Mouse (Mus musculus) lung, embryonic 15.5 days (tissue): Measurements from ENCODE around the gene Atat1. TPM values are rescaled to one million over a fixed set of nuclear protein-coding genes. Genes with fewer than 3 reads are reported as not detected.

Experiments used
- ATAC-seq: fragments of 200-750 bp; cut with Nextera tagmentation; 2 replicates; pipeline ENCODE4 v1.8.0; 2017; ENCODE audit warnings: moderate number of reproducible peaks, borderline replicate concordance; ENCODE audit not compliant: low FRiP score, low TSS enrichment; ENCODE audit errors: extremely low read depth
- H3K27ac ChIP-seq: fragments of 300-500 bp; sonication (generic); 2 replicates; pipeline ENCODE4 v1.5.1; 2015; ENCODE audit warnings: moderate library complexity, mild to moderate bottlenecking, inconsistent platforms
- H3K27me3 ChIP-seq: fragments of 300-500 bp; sonication (generic); 2 replicates; pipeline ENCODE4 v1.6.1; 2015; ENCODE audit warnings: inconsistent platforms
- H3K36me3 ChIP-seq: fragments of 300-500 bp; sonication (generic); 2 replicates; pipeline ENCODE4 v1.6.1; 2015; ENCODE audit warnings: inconsistent platforms
- H3K4me1 ChIP-seq: fragments of 300-500 bp; sonication (generic); 2 replicates; pipeline ENCODE4 v1.6.1; 2015; ENCODE audit warnings: inconsistent platforms
- H3K4me2 ChIP-seq: fragments of 300-500 bp; sonication (generic); 2 replicates; pipeline ENCODE4 v1.6.1; 2015; ENCODE audit warnings: inconsistent platforms, mild to moderate bottlenecking, moderate library complexity
- H3K4me3 ChIP-seq: fragments of 300-500 bp; sonication (generic); 2 replicates; pipeline ENCODE4 v1.5.1; 2015; ENCODE audit warnings: mild to moderate bottlenecking, inconsistent platforms
- H3K9ac ChIP-seq: fragments of 300-500 bp; sonication (generic); 2 replicates; pipeline ENCODE4 v1.6.1; 2015; ENCODE audit warnings: inconsistent platforms
- H3K9me3 ChIP-seq: fragments of 300-500 bp; sonication (generic); 2 replicates; pipeline ENCODE4 v1.6.1; 2016; ENCODE audit warnings: inconsistent platforms
- WGBS: fragments of 180-500 bp; shearing (Covaris S2); methylation state at CpG from one replicate; pipeline ENCODE4 v1.1.7; 2015; 5-methylcytosine and 5-hydroxymethylcytosine counted together
- polyA plus RNA-seq: library from polyadenylated mRNA; unstranded; fragments of >200 nt; fragmentation: Nextera tagmentation; extraction: Ambion mirVana; gene quantifications from 2 replicates; pipeline ENCODE4 v1.2.1, GENCODE M21; 2015

Gene Atat1
- polyA plus RNA-seq, 1 experiment from 2014 or later: 63.6 TPM

DNA sequence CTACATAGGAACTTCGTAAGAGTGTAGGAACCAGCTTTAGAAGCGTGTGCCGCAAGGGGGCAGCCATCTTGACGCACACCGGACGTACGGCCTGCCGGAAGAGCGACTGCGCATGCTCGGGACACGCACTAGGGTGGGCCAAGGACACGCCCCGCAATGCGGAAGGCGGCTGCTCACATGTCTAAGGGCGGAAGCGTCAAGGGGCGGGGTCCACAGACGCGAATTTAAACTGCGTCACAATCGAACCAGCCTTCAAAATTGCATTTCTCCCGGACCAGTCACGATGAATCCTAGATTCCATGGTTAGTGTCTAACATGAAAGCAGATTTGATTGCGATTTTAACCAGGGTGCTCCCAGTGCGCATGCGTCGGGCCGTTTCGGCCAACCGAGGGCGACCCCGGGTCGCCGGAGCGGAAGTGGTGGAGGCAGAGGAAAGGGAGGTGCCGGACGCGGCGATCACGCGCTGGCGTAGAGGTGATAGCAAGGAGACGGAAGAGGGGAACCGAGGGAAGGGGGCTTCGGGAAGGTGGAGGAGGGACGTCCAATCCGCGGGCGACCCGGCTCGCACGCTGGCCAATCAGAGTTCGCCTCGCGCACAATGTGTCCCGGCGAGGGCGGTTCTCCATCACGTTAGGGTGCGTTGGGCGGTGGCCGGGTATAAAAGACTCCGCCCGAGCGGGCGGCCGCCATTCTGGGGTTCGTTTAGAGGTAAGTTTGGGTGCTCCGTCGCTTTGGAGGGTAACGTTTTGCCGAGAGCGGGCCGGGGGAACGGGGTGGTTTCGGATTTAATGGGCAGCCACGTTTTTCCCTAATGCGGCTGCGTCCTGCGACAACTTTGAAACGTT lies 6.6 kb upstream of the Atat1 start, which contains the start of the genes Mrps18b and Ppp1r10:
TSS of gene Mrps18b (minus strand) at position 93 of the 846 bp plus-strand sequence.
TSS of gene Ppp1r10 (plus strand) at position 138 of the 846 bp plus-strand sequence.
- ATAC-seq: peak; percentile 94
- H3K27ac ChIP-seq: peak within 1 kb of the TSS; percentile 98
- peak within 1 kb of the TSS; percentile 81 for H3K9ac ChIP-seq
- H3K9me3 ChIP-seq: no peaks in the 10 kb centered on the region
- WGBS: under 1% methylated on average over 83 of the region's 83 CpGs
- H3K4me3 ChIP-seq: peak within 1 kb of the TSS; percentile 56
- H3K27me3 ChIP-seq: no peaks in the 10 kb centered on the region
- H3K4me1 ChIP-seq: peaks cover 30% of the 10 kb centered on the region
- peaks cover 42% of the 10 kb centered on the region for H3K36me3 ChIP-seq
- H3K4me2 ChIP-seq: peak within 1 kb of the TSS; percentile 90

DNA sequence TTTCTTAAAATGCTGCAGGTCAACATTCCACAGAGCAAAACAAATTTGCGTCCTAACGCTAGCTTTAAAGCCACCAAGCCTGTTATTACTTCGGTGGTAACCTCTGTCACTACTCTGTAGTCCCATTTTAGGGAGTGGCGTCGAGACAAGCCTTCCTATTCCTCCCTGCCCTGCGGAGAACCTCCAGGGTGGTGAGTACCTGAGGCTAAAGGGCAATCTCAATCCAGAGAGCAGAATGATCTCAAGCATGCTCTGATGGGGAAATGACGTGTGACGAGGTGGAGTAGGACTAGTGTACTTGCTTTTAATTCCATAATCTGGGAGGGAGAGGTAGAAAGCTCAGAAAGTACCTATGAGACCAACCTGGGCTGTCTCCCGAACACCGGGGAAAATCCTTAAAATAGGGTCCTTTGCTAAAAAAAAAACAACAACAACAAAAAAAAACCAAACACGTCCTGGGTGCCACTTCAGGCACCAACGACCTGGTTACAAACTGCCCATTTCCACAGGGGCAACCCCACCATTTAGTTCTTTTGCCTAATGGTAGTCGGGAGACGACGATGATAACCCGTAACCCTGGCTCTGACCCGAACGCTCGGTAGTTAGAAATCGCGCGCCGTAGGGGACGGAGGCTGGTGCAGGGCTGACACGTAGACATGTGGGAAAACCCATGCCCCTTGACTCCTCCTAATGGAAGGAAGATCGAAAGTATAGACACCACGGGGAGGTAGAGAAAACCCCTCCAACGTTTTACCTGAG lies 5.8 kb upstream of the Atat1 start:
- no peak for ATAC-seq
- Histone ChIP-seq H3K4me3 (peak overlapping the region; percentile 56), H3K27me3 (no peaks in the 10 kb centered on the region), H3K4me1 (peaks cover 23% of the 10 kb centered on the region), H3K9ac (peak overlapping the region; percentile 81), H3K9me3 (no peaks in the 10 kb centered on the region), H3K27ac (peak overlapping the region; percentile 98), H3K4me2 (peak overlapping the region; percentile 74), H3K36me3 (peaks cover 46% of the 10 kb centered on the region)
- WGBS: 2% methylated on average over 28 of the region's 28 CpGs

DNA sequence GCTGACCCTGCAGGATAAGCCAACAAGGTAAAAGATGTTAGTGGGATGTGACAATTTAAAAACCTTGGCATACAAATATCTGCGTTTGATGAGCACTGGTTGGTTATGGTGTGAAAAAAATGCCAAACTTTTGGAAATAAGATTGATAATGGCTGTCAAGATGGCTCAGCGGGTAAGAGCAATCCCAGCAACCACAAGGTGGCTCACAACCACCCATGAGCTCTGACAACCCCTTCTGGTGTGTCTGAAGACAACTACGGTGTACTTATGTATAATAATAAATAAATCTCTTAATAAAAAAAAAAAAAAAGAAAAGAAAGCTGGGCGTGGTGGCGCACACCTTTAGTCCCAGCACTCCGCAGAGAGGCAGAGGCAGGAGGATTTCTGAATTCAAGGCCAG lies 5.1 kb upstream of the Atat1 start:
- Histone ChIP-seq H3K4me2 (peak overlapping the region; percentile 74), H3K27me3 (no peaks in the 10 kb centered on the region), H3K9ac (peak overlapping the region; percentile 81; the same call in 1 of the 2 replicates), H3K4me3 (peak overlapping the region; percentile 56), H3K36me3 (peaks cover 39% of the 10 kb centered on the region), H3K9me3 (no peaks in the 10 kb centered on the region), H3K27ac (no peak overlapping the region), H3K4me1 (peaks cover 18% of the 10 kb centered on the region)
- 81% methylated on average over 6 of the region's 6 CpGs for WGBS
- no peak for ATAC-seq

DNA sequence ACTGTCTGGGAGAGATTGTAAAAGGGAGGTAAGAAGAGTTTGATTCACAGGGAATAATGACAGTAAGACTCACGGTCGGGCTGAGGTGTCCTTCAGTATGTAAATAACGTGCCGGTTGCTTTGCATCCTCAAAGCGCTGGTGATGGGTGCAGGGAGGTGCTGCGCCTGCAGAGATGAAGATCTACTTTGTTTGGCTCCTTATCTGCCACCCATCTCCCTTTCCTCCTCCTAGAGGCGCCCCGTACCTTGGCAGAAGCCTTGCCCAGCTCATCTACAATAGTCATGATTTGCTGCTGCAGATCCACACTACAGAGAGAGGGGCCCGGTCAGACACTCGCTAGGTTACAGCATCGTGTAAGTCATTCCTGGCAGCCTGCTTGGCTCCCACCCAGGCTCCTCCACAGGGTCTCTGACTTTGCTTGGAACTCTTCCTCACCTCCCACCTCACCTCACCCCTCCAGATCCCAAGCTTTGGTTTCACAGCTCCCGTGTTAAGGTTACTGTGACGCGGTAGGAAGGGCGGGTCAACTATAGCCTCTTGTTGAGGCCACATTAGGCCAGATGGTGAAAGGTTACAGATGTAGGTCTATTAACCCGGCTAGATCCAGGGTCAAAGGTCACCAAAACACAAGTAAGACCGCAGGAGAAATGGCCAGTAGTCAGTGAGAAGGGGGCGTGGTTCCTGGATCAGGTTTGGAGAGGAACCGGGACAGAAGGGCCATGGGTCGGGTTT lies 523 bp downstream of the Atat1 start:
- ATAC-seq: peak; percentile 52; the same call in 1 of the 2 replicates
- WGBS: 5% methylated on average over 20 of the region's 20 CpGs

DNA sequence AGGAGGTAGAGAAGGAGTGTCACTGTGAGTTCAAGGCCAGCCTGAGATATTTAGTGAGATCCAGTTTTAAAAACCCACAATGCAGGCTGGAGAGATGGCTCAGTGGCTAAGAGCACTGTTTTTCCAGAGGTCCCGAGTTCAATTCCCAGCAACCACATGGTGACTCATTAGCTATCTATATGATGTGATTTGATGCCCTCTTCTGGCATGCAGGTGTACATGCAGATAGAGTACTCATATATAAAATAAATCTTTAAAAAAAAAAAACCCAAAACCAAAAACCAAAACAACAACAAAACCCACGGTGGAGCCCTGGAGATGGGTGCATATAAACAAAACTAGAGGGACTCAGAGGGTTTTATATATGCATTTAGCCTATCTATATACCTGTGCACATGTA lies 2.3 kb downstream of the Atat1 start:
- no peaks in the 10 kb centered on the region for H3K27me3 ChIP-seq
- no peak overlapping the region for H3K4me3 ChIP-seq
- WGBS: 78% methylated on average over 2 of the region's 2 CpGs
- no peak overlapping the region for H3K9ac ChIP-seq
- H3K36me3 ChIP-seq: peaks cover 55% of the 10 kb centered on the region
- no peaks in the 10 kb centered on the region for H3K9me3 ChIP-seq
- no peak for ATAC-seq
- no peak overlapping the region for H3K27ac ChIP-seq
- H3K4me1 ChIP-seq: peaks cover 15% of the 10 kb centered on the region
- no peak overlapping the region for H3K4me2 ChIP-seq

More for the DNA sequence above, 523 bp downstream of the Atat1 start:
- Histone ChIP-seq H3K4me2 (peak overlapping the region; percentile 86), H3K27ac (peak overlapping the region; percentile 62), H3K9ac (peak overlapping the region; percentile 57), H3K9me3 (no peaks in the 10 kb centered on the region), H3K36me3 (peaks cover 56% of the 10 kb centered on the region), H3K4me1 (peaks cover 15% of the 10 kb centered on the region), H3K4me3 (peak overlapping the region; percentile 65), H3K27me3 (no peaks in the 10 kb centered on the region)

GRCm38 (mm10) chr17:35905587-35905986 lies 4.3 kb downstream of the Atat1 start:
- Histone ChIP-seq H3K9ac (no peak overlapping the region), H3K4me3 (no peak overlapping the region), H3K9me3 (no peaks in the 10 kb centered on the region), H3K36me3 (peaks cover 49% of the 10 kb centered on the region), H3K4me2 (no peak overlapping the region), H3K27me3 (no peaks in the 10 kb centered on the region), H3K4me1 (peaks cover 15% of the 10 kb centered on the region), H3K27ac (no peak overlapping the region)
- ATAC-seq: no peak
- WGBS: 87% methylated on average over 1 of the region's 1 CpGs

DNA sequence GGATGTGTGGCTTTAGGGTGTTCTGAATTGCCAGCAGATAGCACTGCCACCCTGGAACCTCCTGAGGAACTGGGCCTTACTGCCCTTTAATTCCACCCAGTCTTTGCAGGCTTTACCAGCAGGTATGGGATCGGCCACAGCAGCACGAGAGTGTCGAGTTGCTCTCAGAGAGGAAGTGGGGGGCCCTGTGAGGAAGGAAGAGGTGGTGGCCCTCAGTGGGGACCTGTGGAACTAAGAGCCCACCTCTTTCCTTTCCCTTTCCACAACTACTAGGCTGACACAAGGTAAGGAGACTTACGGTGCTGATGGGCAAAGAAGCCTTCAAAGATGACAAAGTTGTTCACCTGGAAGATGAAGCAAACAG lies 5.9 kb downstream of the Atat1 start:
- 67% methylated on average over 4 of the region's 4 CpGs for WGBS
- H3K9ac ChIP-seq: no peak overlapping the region; the same call in 1 of the 2 replicates
- H3K9me3 ChIP-seq: no peaks in the 10 kb centered on the region
- H3K36me3 ChIP-seq: peaks cover 63% of the 10 kb centered on the region
- H3K27me3 ChIP-seq: no peaks in the 10 kb centered on the region
- H3K4me1 ChIP-seq: peaks cover 7% of the 10 kb centered on the region
- no peak overlapping the region for H3K4me2 ChIP-seq
- no peak overlapping the region for H3K4me3 ChIP-seq
- 0 out of 2 replicates have a peak overlapping the region, but pooled peaks have one; percentile 11 for H3K27ac ChIP-seq
- no peak for ATAC-seq

GRCm38 (mm10) chr17:35903343-35903991 lies 6.4 kb downstream of the Atat1 start:
- Histone ChIP-seq H3K9me3 (no peaks in the 10 kb centered on the region), H3K27ac (0 out of 2 replicates have a peak overlapping the region, but pooled peaks have one; percentile 11), H3K27me3 (no peaks in the 10 kb centered on the region), H3K4me3 (no peak overlapping the region), H3K4me2 (no peak overlapping the region), H3K36me3 (peaks cover 63% of the 10 kb centered on the region), H3K4me1 (0 out of 2 replicates have a peak, but pooled peaks cover 2% of the 10 kb centered on the region), H3K9ac (no peak overlapping the region)
- ATAC-seq: no peak
- WGBS: 80% methylated on average over 9 of the region's 9 CpGs

GRCm38 (mm10) chr17:35900636-35901035 lies 9.2 kb downstream of the Atat1 start:
- Histone ChIP-seq H3K4me2 (no peak overlapping the region), H3K4me1 (peaks cover 16% of the 10 kb centered on the region), H3K9ac (no peak overlapping the region), H3K27me3 (no peaks in the 10 kb centered on the region), H3K36me3 (peaks cover 52% of the 10 kb centered on the region), H3K27ac (no peak overlapping the region), H3K9me3 (no peaks in the 10 kb centered on the region), H3K4me3 (no peak overlapping the region)
- WGBS: 77% methylated on average over 3 of the region's 3 CpGs
- no peak for ATAC-seq

DNA sequence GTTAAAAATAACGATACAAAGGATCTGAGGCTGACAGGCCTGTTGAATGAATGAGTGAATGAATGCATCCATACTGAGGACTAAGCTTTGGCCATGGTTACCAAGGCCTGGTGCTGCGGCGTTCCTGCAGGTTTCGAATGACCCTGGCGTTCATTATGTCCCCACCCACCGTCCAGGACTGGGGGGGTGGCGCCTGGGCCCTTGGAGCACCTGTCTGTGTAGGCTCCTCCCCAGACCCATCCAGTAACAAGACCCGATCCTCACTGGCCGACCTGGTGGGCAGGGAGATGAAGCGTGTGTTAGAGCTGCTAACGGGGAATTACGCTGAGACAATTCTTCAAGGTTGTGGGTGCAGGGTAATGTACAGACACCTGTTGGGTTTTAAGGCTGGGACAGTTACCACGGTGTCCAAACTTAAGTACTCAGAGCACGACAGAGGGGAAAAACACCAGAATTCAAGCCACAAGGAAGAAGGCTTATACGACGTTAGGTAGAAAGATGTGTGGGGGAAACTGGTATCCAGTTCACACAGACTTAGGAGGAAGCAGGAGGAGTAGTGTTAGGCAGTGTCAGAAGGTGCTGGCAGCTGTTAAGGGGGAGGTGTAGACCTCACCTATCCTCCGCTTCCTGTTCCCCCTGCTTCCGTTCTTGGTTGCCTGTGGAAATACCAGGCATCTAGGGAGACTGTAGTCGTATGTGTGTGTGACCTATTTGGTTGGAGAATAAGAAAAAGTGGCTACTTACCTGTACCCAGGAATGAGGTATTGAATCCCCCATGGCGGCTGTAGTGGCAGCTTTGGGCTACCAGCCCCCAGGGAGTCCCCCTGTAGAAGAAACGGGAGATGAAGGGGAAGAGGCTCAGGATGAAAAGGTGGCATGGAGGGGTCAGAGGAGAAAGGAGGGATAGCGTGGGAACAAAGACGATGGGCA lies 12.0 kb downstream of the Atat1 start:
- H3K4me1 ChIP-seq: peaks cover 17% of the 10 kb centered on the region
- H3K27me3 ChIP-seq: no peaks in the 10 kb centered on the region
- peak; percentile 32; the same call in 1 of the 2 replicates for ATAC-seq
- H3K9me3 ChIP-seq: no peaks in the 10 kb centered on the region
- H3K27ac ChIP-seq: peak overlapping the region; percentile 71
- WGBS: 39% methylated on average over 23 of the region's 23 CpGs
- H3K9ac ChIP-seq: peak overlapping the region; percentile 37
- H3K4me3 ChIP-seq: peak overlapping the region; percentile 86
- peaks cover 44% of the 10 kb centered on the region for H3K36me3 ChIP-seq
- H3K4me2 ChIP-seq: peak overlapping the region; percentile 97
